Mouse (Mus musculus) G1E (cell line): ENCODE data around the gene Lmtk3. TPM values are rescaled to one million over a fixed set of nuclear protein-coding genes. Genes with fewer than 3 reads are reported as not detected.
A peak's percentile ranks its signal among the peaks of the same experiment; 100 is the strongest.

ENCODE experiments used
- ATAC-seq: 2 replicates; pipeline ENCODE4 v1.8.0; 2016; ENCODE audit warnings: mild to moderate bottlenecking; ENCODE audit not compliant: insufficient number of reproducible peaks, poor library complexity, low FRiP score, severe bottlenecking; ENCODE audit errors: extremely low read depth
- DNase-seq: peaks from one replicate; pipeline ENCODE4 v3.0.0; 2012; ENCODE audit warnings: low spot score
- H3K27me3 ChIP-seq: 2 replicates; pipeline ENCODE4 v1.6.1; 2012; ENCODE audit warnings: mild to moderate bottlenecking, low read length, inconsistent platforms; ENCODE audit not compliant: insufficient read depth
- H3K36me3 ChIP-seq: replicated peaks from 2 replicates; pipeline ENCODE3; 2012; ENCODE audit warnings: mild to moderate bottlenecking, inconsistent platforms
- H3K4me1 ChIP-seq: 2 replicates; pipeline ENCODE4 v1.6.1; 2012; ENCODE audit warnings: low read depth, low read length, inconsistent platforms, mixed read lengths; ENCODE audit not compliant: insufficient read depth
- H3K4me3 ChIP-seq: 2 replicates; pipeline ENCODE4 v1.5.1; 2012; ENCODE audit warnings: low read depth, mild to moderate bottlenecking, inconsistent platforms, low read length, moderate library complexity, mixed read lengths
- H3K9me3 ChIP-seq: replicated peaks from 2 replicates; pipeline ENCODE4 v1.6.1; 2012; ENCODE audit warnings: inconsistent platforms
- CTCF ChIP-seq: IDR thresholded peaks from 2 replicates; pipeline ENCODE4 v1.5.1; 2012; ENCODE audit warnings: low read depth, low read length, inconsistent platforms, mixed read lengths
- GATA1 ChIP-seq: IDR thresholded peaks from 2 replicates; pipeline ENCODE4 v1.6.1; 2012; ENCODE audit warnings: borderline replicate concordance, low read length, inconsistent platforms, mixed read lengths
- GATA2 ChIP-seq: IDR thresholded peaks from 2 replicates; pipeline ENCODE4 v1.6.1; 2012; ENCODE audit warnings: low read depth, low read length, inconsistent platforms, borderline replicate concordance
- POLR2AphosphoS5 ChIP-seq: IDR thresholded peaks from 2 replicates; pipeline ENCODE4 v1.6.1; 2012; ENCODE audit warnings: low read depth, low read length, inconsistent platforms; ENCODE audit not compliant: insufficient replicate concordance
- TAL1 ChIP-seq: conservative IDR thresholded peaks from 2 replicates; pipeline ENCODE4 v1.6.1; 2012; ENCODE audit warnings: low read depth, low read length, inconsistent platforms, mixed read lengths
- polyA plus RNA-seq: library from polyadenylated mRNA; stranded (reverse); fragments of >175 nt; gene quantifications from 2 replicates; pipeline ENCODE4 v1.2.3, GENCODE M21; 2012
- total RNA-seq, 2 experiments: library from RNA; stranded (forward) in 1 of 2; stranded (reverse) in 1 of 2; fragments of 200-1000 nt in 1 of 2; fragments of >200 nt in 1 of 2; fragmentation: Nextera tagmentation in 1 of 2; gene quantifications; 2 replicates each; pipeline ENCODE4 v1.2.3; 2014 to 2017

The Lmtk3 gene
- total and polyA plus RNA-seq, 3 experiments: 0.03 to 1.1 TPM; not detected in 1

- TF ChIP-seq TAL1 (no peak), CTCF (no peak), GATA1 (no peak), POLR2AphosphoS5 (no peak), GATA2 (no peak)
- no peak for ATAC-seq
- no peak for DNase-seq
- Histone ChIP-seq H3K4me3 (no peak overlapping the region), H3K27me3 (peaks cover 29% of the 10 kb centered on the region), H3K9me3 (no peaks in the 10 kb centered on the region), H3K4me1 (peaks cover 11% of the 10 kb centered on the region), H3K36me3 (no peaks in the 10 kb centered on the region)
These were observed 39.2 kb upstream of the Lmtk3 start for GRCm38 (mm10) chr7:45744387-45744786.

- TF ChIP-seq TAL1: no peak
- TF ChIP-seq CTCF: peak; percentile 54
- no peaks in the 10 kb centered on the region for H3K36me3 ChIP-seq
- no peak overlapping the region for H3K4me3 ChIP-seq
- H3K4me1 ChIP-seq: peaks cover 7% of the 10 kb centered on the region
- H3K9me3 ChIP-seq: no peaks in the 10 kb centered on the region
- DNase-seq (no peak), ATAC-seq (no peak)
- peaks cover 25% of the 10 kb centered on the region for H3K27me3 ChIP-seq
These were observed 37.0 kb upstream of the Lmtk3 start for GRCm38 (mm10) chr7:45746518-45746917.

GRCm38 (mm10) chr7:45747450-45747849 lies 36.1 kb upstream of the Lmtk3 start:
- no peaks in the 10 kb centered on the region for H3K4me1 ChIP-seq
- no peaks in the 10 kb centered on the region for H3K9me3 ChIP-seq
- H3K27me3 ChIP-seq: peaks cover 16% of the 10 kb centered on the region
- DNase-seq: no peak
- TF ChIP-seq POLR2AphosphoS5 (no peak), CTCF (no peak), GATA2 (no peak), GATA1 (no peak), TAL1 (no peak)
- no peak overlapping the region for H3K4me3 ChIP-seq
- ATAC-seq: no peak
- no peaks in the 10 kb centered on the region for H3K36me3 ChIP-seq

GRCm38 (mm10) chr7:45748110-45748509 lies 35.4 kb upstream of the Lmtk3 start:
- DNase-seq (no peak), ATAC-seq (no peak)
- Histone ChIP-seq H3K27me3 (peaks cover 13% of the 10 kb centered on the region), H3K9me3 (no peaks in the 10 kb centered on the region), H3K4me1 (no peaks in the 10 kb centered on the region), H3K36me3 (no peaks in the 10 kb centered on the region), H3K4me3 (no peak overlapping the region)
- TF ChIP-seq GATA1 (no peak), POLR2AphosphoS5 (no peak), TAL1 (no peak), CTCF (no peak), GATA2 (no peak)

- ATAC-seq: no peak
- Histone ChIP-seq H3K36me3 (no peaks in the 10 kb centered on the region), H3K4me3 (no peak overlapping the region), H3K27me3 (peaks cover 13% of the 10 kb centered on the region), H3K4me1 (no peaks in the 10 kb centered on the region), H3K9me3 (no peaks in the 10 kb centered on the region)
- TF ChIP-seq TAL1 (no peak), POLR2AphosphoS5 (no peak), GATA1 (no peak), GATA2 (no peak), CTCF (no peak)
- no peak for DNase-seq
These were observed 34.1 kb upstream of the Lmtk3 start for GRCm38 (mm10) chr7:45749401-45749800.

- no peak for DNase-seq
- Histone ChIP-seq H3K27me3 (peaks cover 13% of the 10 kb centered on the region), H3K4me1 (no peaks in the 10 kb centered on the region), H3K9me3 (no peaks in the 10 kb centered on the region), H3K36me3 (no peaks in the 10 kb centered on the region), H3K4me3 (no peak overlapping the region)
- no peak for ATAC-seq
- no peak for TF ChIP-seq TAL1
- no peak for TF ChIP-seq CTCF
- TF ChIP-seq GATA2: no peak
- no peak for TF ChIP-seq POLR2AphosphoS5
- no peak for TF ChIP-seq GATA1
These were observed 33.4 kb upstream of the Lmtk3 start for GRCm38 (mm10) chr7:45750162-45750561.

GRCm38 (mm10) chr7:45755703-45756102 lies 27.8 kb upstream of the Lmtk3 start:
- H3K27me3 ChIP-seq: peaks cover 10% of the 10 kb centered on the region
- TF ChIP-seq TAL1 (no peak), GATA2 (no peak), GATA1 (no peak), CTCF (no peak), POLR2AphosphoS5 (no peak)
- DNase-seq (no peak), ATAC-seq (no peak)
- no peaks in the 10 kb centered on the region for H3K36me3 ChIP-seq
- no peaks in the 10 kb centered on the region for H3K4me1 ChIP-seq
- no peaks in the 10 kb centered on the region for H3K9me3 ChIP-seq
- H3K4me3 ChIP-seq: no peak overlapping the region
